Mouse (Mus musculus) cerebellum, postnatal 4 days (tissue): Measurements from ENCODE around the gene Dapk1.
"Not testable (repeated sequence)": the region's sequence is repeated elsewhere in the genome, so short reads cannot be mapped to it uniquely, and the experiment has no call there.

ENCODE experiments used
- DNase-seq, 2 experiments: peaks; one replicate each; pipeline ENCODE4 v3.0.0; 2022; ENCODE audit warnings: low spot score in 2 of 2, mixed read lengths in 1 of 2

Gene Dapk1

GRCm38 (mm10) chr13:60601436-60602415, at the start of gene Dapk1:
TSS of gene Dapk1 (plus strand) at chr13:60601947.
- peak; percentile 76 to 85 for DNase-seq

- no peak for DNase-seq
Measured at GRCm38 (mm10) chr13:60553326-60553725, 48.4 kb upstream of the Dapk1 start.

- DNase-seq, result no peak
Measured at GRCm38 (mm10) chr13:60556476-60556875, 45.3 kb upstream of the Dapk1 start.

GRCm38 (mm10) chr13:60556911-60557310, 44.8 kb upstream of the Dapk1 start:
- DNase-seq, result no peak

DNA sequence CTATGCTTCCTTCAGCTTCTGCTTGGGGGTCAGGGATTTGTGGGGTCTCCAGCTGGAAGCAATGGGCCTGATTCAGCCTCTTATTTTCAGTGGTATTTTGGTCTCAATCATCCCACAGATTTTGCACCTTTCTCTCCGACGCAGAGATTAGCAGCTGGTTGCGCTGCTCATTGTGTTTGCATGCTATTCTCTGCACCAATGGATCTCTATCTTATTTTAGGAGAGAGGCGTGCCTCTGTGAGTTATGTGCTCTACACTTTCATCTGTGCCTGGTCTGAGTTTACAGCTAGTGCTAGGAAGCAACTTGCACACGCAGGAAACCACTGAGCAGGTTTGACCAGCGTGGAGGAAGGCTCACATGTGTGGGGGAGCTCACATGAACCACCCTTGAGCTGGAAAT, 37.4 kb upstream of the Dapk1 start:
- DNase-seq, result no peak

GRCm38 (mm10) chr13:60568934-60569548, 32.7 kb upstream of the Dapk1 start:
- no peak for DNase-seq

GRCm38 (mm10) chr13:60569549-60569941, 32.2 kb upstream of the Dapk1 start:
- no peak for DNase-seq

- DNase-seq, result no peak
Measured at GRCm38 (mm10) chr13:60573541-60573940, 28.2 kb upstream of the Dapk1 start.

DNA sequence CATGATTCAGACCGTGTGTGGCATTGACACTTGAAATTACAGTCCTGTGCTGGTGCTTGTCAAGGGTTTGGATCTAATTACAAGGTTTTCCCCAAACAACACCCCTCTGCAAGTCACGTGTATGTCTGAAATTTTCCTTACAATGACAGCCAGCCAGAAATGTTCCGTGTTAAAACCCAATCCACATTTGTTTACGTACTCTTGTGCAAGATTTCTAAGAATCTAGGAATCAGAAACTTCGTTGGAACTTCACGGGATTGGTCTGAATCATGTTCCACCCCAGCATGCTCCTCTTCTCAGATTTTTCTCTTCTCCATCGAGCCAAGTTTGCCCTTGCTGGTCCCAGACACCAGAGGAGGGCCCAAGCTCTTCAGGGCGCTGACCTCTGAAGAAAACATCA, 27.8 kb upstream of the Dapk1 start:
- no peak for DNase-seq

GRCm38 (mm10) chr13:60578541-60578940, 23.2 kb upstream of the Dapk1 start:
- DNase-seq, result no peak

- no peak for DNase-seq
Measured at GRCm38 (mm10) chr13:60594866-60595265, 6.9 kb upstream of the Dapk1 start.

- DNase-seq, result no peak
Measured at GRCm38 (mm10) chr13:60595519-60595918, 6.2 kb upstream of the Dapk1 start.

- peak in 1 of 2 experiments; percentile 50 for DNase-seq
Measured at GRCm38 (mm10) chr13:60602416-60603251, 887 bp downstream of the Dapk1 start.

GRCm38 (mm10) chr13:60603252-60603562, 1.5 kb downstream of the Dapk1 start:
- DNase-seq, result no peak

DNA sequence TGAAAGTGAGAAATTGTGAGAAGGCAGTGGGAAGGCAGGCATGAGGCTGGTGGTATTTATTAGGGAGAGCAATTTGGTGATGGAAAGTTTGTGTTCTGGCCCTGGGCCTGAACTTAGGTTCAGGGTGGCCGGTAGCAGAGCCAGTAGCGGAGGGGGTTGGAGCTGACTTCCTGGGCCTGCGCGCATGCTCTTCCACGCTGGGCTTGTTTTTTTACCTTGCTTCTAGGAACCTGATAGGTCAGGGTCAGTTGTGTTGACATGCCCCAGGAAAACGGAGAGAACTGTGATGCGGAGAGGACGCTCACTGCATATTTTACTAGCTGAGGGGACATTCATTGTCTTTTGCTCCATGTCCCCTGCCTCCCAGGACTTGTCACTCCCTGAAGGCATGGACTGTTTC, 5.7 kb downstream of the Dapk1 start:
- DNase-seq, result no peak

GRCm38 (mm10) chr13:60608411-60609046, 6.8 kb downstream of the Dapk1 start:
- no peak for DNase-seq

DNA sequence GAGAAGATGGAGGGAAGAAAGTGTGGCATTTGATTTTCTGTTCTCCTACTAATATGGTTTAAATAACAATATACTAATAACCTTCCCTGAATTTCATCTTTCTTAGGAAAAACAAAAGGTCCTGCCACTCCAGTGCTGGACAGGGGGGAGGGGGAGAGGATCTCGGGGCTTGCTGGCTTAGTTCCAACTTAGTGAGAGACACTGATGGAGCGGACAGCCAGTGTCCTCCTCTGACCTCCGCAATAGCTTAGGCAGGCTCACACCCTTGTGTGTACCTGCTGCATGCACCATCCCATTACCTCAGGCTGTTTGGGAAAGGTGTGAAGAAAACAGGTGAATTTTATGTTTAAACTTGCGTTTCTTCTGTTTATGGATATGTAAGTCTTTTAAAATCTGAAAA, 7.5 kb downstream of the Dapk1 start:
- DNase-seq, result no peak

DNA sequence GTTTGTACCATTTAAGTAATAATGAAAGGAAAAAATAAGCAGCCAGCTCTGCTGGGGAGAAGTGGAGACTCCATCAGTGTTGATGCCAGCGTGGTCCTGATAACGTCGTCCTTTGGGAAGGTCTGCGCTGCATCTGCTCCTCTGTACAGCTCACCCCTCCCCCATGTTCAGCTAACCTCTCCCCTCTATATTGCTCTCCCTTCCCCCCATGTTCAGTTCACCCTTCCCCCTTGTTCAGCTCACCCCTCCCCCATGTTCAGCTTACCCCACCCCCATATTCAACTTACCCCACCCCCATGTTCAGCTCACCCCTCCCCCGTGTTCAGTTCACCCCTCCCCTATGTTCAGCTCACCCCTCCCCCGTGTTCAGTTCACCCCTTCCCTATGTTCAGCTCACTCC, 8.8 kb downstream of the Dapk1 start:
- no peak for DNase-seq

DNA sequence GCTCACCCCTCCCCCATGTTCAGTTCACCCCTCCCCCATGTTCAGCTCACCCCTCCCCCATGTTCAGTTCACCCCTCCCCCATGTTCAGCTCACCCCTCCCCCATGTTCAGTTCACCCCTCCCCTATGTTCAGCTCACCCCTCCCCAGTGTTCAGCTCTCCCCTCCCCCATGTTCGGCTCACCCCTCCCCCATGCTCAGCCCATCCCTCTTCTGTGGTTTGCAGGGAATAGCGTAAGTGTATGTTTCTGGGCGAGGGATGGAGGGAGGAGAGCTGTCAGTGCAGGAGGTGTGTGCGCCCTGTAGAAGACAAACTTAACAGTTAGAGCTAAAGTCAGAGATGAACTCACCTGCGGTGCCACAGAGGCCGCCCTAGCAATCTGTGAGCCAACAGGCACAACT, 9.2 kb downstream of the Dapk1 start:
- not testable (repeated sequence) for DNase-seq

GRCm38 (mm10) chr13:60612160-60612559, 10.4 kb downstream of the Dapk1 start:
- DNase-seq, result no peak

DNA sequence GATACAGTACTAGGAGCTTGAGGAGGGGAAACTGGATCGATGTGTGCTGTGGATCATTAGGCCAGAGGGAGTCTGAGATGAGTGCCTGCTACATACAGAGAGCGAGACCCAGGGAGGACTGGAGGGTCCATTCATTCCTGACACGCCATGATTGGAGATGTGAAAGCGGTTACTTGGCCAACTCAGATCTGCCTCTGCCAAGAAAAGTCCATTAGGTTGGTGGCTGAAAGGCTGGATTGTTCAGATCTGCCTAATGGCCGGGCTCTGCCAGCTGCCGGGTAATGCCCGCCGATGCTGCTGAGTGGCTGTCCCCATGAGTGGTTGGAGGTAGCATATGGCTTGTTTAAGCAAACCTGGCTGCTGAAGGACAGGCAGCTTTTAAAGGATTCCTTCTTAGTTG, 12.4 kb downstream of the Dapk1 start:
- DNase-seq, result peak; percentile 41 to 64
